Mouse (Mus musculus) neural tube, embryonic 14.5 days (tissue): ENCODE measurements around the gene AK157302. TPM values are rescaled to one million over a fixed set of nuclear protein-coding genes. Genes with fewer than 3 reads are reported as not detected.

Source experiments
- ATAC-seq: fragments of 200-750 bp; cut with Nextera tagmentation; 2 replicates; pipeline ENCODE4 v1.8.0; 2017; ENCODE audit warnings: low read depth, mild to moderate bottlenecking, moderate TSS enrichment, moderate library complexity
- H3K27ac ChIP-seq: fragments of 300-500 bp; sonication (generic); 2 replicates; pipeline ENCODE4 v1.5.1; 2014; ENCODE audit warnings: low read depth, mild to moderate bottlenecking, control low read depth, low read length, moderate library complexity, mixed read lengths
- H3K27me3 ChIP-seq: fragments of 300-500 bp; sonication (generic); 2 replicates; pipeline ENCODE4 v1.6.1; 2014; ENCODE audit warnings: low read length; ENCODE audit not compliant: control insufficient read depth, insufficient read depth
- H3K36me3 ChIP-seq: fragments of 300-500 bp; sonication (generic); 2 replicates; pipeline ENCODE4 v1.6.1; 2014; ENCODE audit warnings: low read length, mixed read lengths; ENCODE audit not compliant: control insufficient read depth, insufficient read depth
- H3K4me1 ChIP-seq: fragments of 300-500 bp; sonication (generic); 2 replicates; pipeline ENCODE4 v1.6.1; 2014; ENCODE audit warnings: low read length; ENCODE audit not compliant: control insufficient read depth, insufficient read depth
- H3K4me2 ChIP-seq: fragments of 300-500 bp; sonication (generic); 2 replicates; pipeline ENCODE4 v1.6.1; 2014; ENCODE audit warnings: mild to moderate bottlenecking, low read depth, low read length, control low read depth
- H3K4me3 ChIP-seq: fragments of 300-500 bp; sonication (generic); 2 replicates; pipeline ENCODE4 v1.5.1; 2014; ENCODE audit warnings: low read depth, low read length, control low read depth, mixed read lengths
- H3K9ac ChIP-seq: fragments of 300-500 bp; sonication (generic); replicated peaks from 2 replicates; pipeline ENCODE4 v1.6.1; 2014; ENCODE audit warnings: low read depth, mild to moderate bottlenecking, control low read depth, low read length, mixed read lengths
- H3K9me3 ChIP-seq: fragments of 300-500 bp; sonication (generic); 2 replicates; pipeline ENCODE4 v1.6.1; 2016; ENCODE audit warnings: low read length; ENCODE audit not compliant: control insufficient read depth
- WGBS: fragments of 180-500 bp; shearing (Covaris S2); extraction: QIAGEN DNeasy Blood & Tissue Kit; methylation state at CpG from one replicate; pipeline ENCODE4 v1.1.7; 2014; 5-methylcytosine and 5-hydroxymethylcytosine counted together
- microRNA counts: library from miRNA; unstranded; fragments of <30 nt; microRNA quantifications from one replicate; lab custom pipeline; 2016
- microRNA-seq: library from miRNA; unstranded; fragments of <30 nt; microRNA quantifications from one replicate; pipeline ENCODE4, GENCODE M21; 2016
- polyA plus RNA-seq: library from polyadenylated mRNA; unstranded; fragments of >200 nt; fragmentation: Nextera tagmentation; extraction: Ambion mirVana; gene quantifications from 2 replicates; pipeline ENCODE4 v1.2.1, GENCODE M21; 2014

The AK157302 gene
- polyA plus RNA-seq, 1 experiment from 2014 or later, result 0.67 TPM

- no peaks in the 10 kb centered on the region for H3K36me3 ChIP-seq
- no peaks in the 10 kb centered on the region for H3K9me3 ChIP-seq
- H3K9ac ChIP-seq, result peak overlapping the region; percentile 55
- H3K27me3 ChIP-seq, result no peaks in the 10 kb centered on the region
- peak overlapping the region; percentile 59 for H3K27ac ChIP-seq
- peak overlapping the region; percentile 57 for H3K4me2 ChIP-seq
- WGBS, result under 1% methylated on average over 21 of the region's 21 CpGs
- ATAC-seq, result peak; percentile 99
- no peaks in the 10 kb centered on the region for H3K4me1 ChIP-seq
- peak overlapping the region; percentile 56 for H3K4me3 ChIP-seq
Observed at GRCm38 (mm10) chr13:21506221-21506649, 11.2 kb downstream of the AK157302 start.

GRCm38 (mm10) chr13:21530136-21530535, 35.1 kb downstream of the AK157302 start:
- Histone ChIP-seq H3K9ac (no peak overlapping the region), H3K27ac (no peak overlapping the region)
- 55% methylated on average over 7 of the region's 7 CpGs for WGBS

GRCm38 (mm10) chr13:21530781-21531201, 35.8 kb downstream of the AK157302 start, which contains the start of gene Zkscan8:
Zkscan8 (minus strand) TSS chr13:21531120.
- Histone ChIP-seq H3K9me3 (no peaks in the 10 kb centered on the region), H3K4me1 (no peaks in the 10 kb centered on the region), H3K4me2 (peak within 1 kb of the TSS; percentile 70), H3K27ac (peak within 1 kb of the TSS; percentile 86), H3K4me3 (peak within 1 kb of the TSS; percentile 95), H3K36me3 (peaks cover 8% of the 10 kb centered on the region), H3K27me3 (no peaks in the 10 kb centered on the region), H3K9ac (peak within 1 kb of the TSS; percentile 97)
- WGBS, result under 1% methylated on average over 39 of the region's 39 CpGs
- ATAC-seq, result peak; percentile 100

More at GRCm38 (mm10) chr13:21530136-21530535, 35.1 kb downstream of the AK157302 start:
- peak overlapping the region; percentile 95 for H3K4me3 ChIP-seq
- peak overlapping the region; percentile 70 for H3K4me2 ChIP-seq
- no peaks in the 10 kb centered on the region for H3K27me3 ChIP-seq
- peaks cover 11% of the 10 kb centered on the region for H3K36me3 ChIP-seq
- no peaks in the 10 kb centered on the region for H3K4me1 ChIP-seq
- H3K9me3 ChIP-seq, result no peaks in the 10 kb centered on the region
- ATAC-seq, result no peak

- no peak within 1 kb of the TSS for H3K9ac ChIP-seq
- no peak for ATAC-seq
- 97% methylated on average over 1 of the region's 1 CpGs for WGBS
Observed at GRCm38 (mm10) chr13:21542708-21543107, 47.7 kb downstream of the AK157302 start, which contains the start of gene Olfr1366. Olfr1366 (minus strand) TSS chr13:21542808.

More at GRCm38 (mm10) chr13:21542708-21543107, 47.7 kb downstream of the AK157302 start, which contains the start of gene Olfr1366:
- H3K27ac ChIP-seq, result no peak within 1 kb of the TSS
- no peak within 1 kb of the TSS for H3K4me2 ChIP-seq
- H3K36me3 ChIP-seq, result no peaks in the 10 kb centered on the region
- H3K4me1 ChIP-seq, result no peaks in the 10 kb centered on the region
- H3K27me3 ChIP-seq, result no peaks in the 10 kb centered on the region
- no peaks in the 10 kb centered on the region for H3K9me3 ChIP-seq
- H3K4me3 ChIP-seq, result no peak within 1 kb of the TSS

MicroRNAs within 50 kb of the gene (microRNA counts, 519-probe panel; counts per million panel counts)
- microRNA mmu-miR-1896 (lab: Ali Mortazavi, UCI), result not detected

Small RNA genes lying within 50 kb of the gene (microRNA-seq; reads per million reads assigned to microRNA genes)
- gene Mir1896, result not detected

Other genes with a start within 250 kb of the AK157302 start
- gene Gpx5, start 202.5 kb upstream of the AK157302 start, polyA plus RNA-seq, result not detected in 2 replicates
- 0.35 TPM in 1 of 2 replicates, not detected in the other for gene Gpx6, start 183.1 kb upstream of the AK157302 start, polyA plus RNA-seq
- not detected in 2 replicates for gene Olfr1367, start 148.3 kb upstream of the AK157302 start, polyA plus RNA-seq
- gene Zscan12, start 132.4 kb upstream of the AK157302 start, polyA plus RNA-seq, result 11.4 and 13.3 TPM in 2 replicates
- 66.5 and 70.2 TPM in 2 replicates for gene Zkscan3, start 92.5 kb upstream of the AK157302 start, polyA plus RNA-seq
- gene Pgbd1, start 54.2 kb upstream of the AK157302 start, polyA plus RNA-seq, result 4.1 and 4.6 TPM in 2 replicates
- gene Zscan26, start 41.5 kb upstream of the AK157302 start, polyA plus RNA-seq, result 23.0 and 25.3 TPM in 2 replicates
- gene Nkapl, start 26.7 kb upstream of the AK157302 start, polyA plus RNA-seq, result 3.0 and 3.9 TPM in 2 replicates
- 10.5 and 11.3 TPM in 2 replicates for gene Zkscan4, start 16.3 kb upstream of the AK157302 start, polyA plus RNA-seq
- not detected in 2 replicates for gene Gm10065, start 15.8 kb upstream of the AK157302 start, polyA plus RNA-seq
- gene Gm11273, start 6.2 kb downstream of the AK157302 start, polyA plus RNA-seq, result 8.3 and 8.5 TPM in 2 replicates
- gene Zkscan8, start 35.9 kb downstream of the AK157302 start, polyA plus RNA-seq, result 7.0 and 9.5 TPM in 2 replicates
- 0.11 and 0.17 TPM in 2 replicates for gene Olfr1366, start 47.6 kb downstream of the AK157302 start, polyA plus RNA-seq
- gene Olfr1535, start 64.7 kb downstream of the AK157302 start, polyA plus RNA-seq, result 0.13 TPM in 1 of 2 replicates, not detected in the other
- not detected in 2 replicates for gene Olfr1364, start 86.5 kb downstream of the AK157302 start, polyA plus RNA-seq
- gene Olfr1362, start 118.8 kb downstream of the AK157302 start, polyA plus RNA-seq, result not detected in 2 replicates
- gene Olfr11, start 147.3 kb downstream of the AK157302 start, polyA plus RNA-seq, result not detected in 2 replicates
- not detected in 2 replicates for gene Olfr1361, start 168.2 kb downstream of the AK157302 start, polyA plus RNA-seq
- not detected in 2 replicates for gene Olfr1360, start 182.2 kb downstream of the AK157302 start, polyA plus RNA-seq
- not detected in 2 replicates for gene Olfr1359, start 202.9 kb downstream of the AK157302 start, polyA plus RNA-seq
- gene Hist1h2bl, start 220.9 kb downstream of the AK157302 start, polyA plus RNA-seq, result 1.5 TPM in 1 of 2 replicates, not detected in the other
- gene Hist1h2ai, start 221.2 kb downstream of the AK157302 start, polyA plus RNA-seq, result 7.0 and 9.4 TPM in 2 replicates
- gene Hist1h3h, start 222.4 kb downstream of the AK157302 start, polyA plus RNA-seq, result 0.79 and 2.4 TPM in 2 replicates
- 0.82 TPM in 1 of 2 replicates, not detected in the other for gene Hist1h2bm, start 226.8 kb downstream of the AK157302 start, polyA plus RNA-seq
- gene Hist1h4j, start 239.8 kb downstream of the AK157302 start, polyA plus RNA-seq, result 0.37 and 0.75 TPM in 2 replicates